Mouse (Mus musculus) cerebellum, adult 18-20 months (tissue): ENCODE results near the gene Olfr523.

Source experiments
- DNase-seq, 2 experiments: peaks; one replicate each; pipeline ENCODE4 v3.0.0; 2021

The Olfr523 gene

DNA sequence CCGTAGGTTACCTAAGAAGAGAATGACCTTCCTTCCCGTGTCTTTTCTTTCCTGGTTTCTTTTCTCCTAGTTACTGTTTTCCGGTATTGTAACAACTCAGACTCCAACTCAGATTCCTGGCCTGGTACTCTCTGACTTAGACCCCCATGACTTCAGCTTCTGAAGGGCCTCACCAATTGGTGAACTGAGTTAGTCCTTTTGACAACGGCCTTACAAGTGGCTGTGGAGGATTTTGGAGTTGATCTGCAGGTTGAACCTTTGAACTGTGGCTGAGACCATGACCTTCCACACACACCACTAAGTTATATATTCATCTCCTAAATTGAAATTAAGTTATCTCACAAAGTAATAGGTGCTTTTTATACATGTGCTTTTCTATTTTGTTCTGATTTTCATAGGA, 11.2 kb downstream of the Olfr523 start:
- no peak for DNase-seq

DNA sequence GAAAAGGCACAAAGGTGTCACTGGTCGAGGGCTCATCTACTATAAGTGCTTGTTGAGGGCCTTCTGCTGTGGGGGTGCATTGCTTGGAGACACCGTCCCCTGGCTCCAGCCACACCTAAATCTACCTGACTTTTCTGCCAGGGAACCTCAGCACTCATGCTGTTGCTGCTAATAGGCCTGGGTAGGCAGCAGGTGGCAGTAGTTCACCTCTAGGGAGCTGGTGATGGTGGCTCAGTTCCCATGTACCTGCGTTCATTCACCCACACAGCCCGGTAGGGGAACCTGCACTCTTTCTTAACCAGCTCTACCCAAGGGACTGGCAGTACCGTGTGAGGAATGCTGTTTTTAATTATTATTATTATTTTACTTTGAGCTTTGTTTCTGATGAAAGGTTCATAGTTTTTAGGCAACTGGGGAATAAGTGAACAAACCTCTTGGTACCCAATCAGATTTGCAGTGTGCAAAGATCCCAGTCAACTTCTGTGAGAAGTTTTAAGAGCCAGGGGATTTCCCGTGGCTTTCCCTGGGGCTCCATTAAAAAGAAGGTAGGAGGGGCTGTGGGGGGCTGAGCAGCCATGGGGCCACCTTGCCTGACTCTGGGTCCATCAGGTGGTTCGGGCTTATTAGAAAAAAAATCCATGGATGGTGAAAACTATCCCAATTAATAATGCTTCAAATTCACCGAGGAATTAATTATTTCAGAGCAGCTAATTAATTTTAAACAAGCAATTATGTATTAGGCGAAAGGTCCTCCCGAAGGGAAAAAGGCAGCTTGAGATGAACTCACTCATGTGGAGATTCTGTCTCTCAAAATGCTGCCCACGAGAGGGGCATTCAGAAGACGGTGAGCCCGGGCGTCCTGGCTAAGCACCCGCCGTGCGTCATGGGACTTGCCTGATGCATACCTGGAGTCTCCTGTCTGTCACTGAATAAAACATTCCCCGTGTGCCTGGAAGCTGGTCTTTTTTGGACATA, 13.9 kb downstream of the Olfr523 start:
- DNase-seq: peak in 1 of 2 experiments; percentile 8

DNA sequence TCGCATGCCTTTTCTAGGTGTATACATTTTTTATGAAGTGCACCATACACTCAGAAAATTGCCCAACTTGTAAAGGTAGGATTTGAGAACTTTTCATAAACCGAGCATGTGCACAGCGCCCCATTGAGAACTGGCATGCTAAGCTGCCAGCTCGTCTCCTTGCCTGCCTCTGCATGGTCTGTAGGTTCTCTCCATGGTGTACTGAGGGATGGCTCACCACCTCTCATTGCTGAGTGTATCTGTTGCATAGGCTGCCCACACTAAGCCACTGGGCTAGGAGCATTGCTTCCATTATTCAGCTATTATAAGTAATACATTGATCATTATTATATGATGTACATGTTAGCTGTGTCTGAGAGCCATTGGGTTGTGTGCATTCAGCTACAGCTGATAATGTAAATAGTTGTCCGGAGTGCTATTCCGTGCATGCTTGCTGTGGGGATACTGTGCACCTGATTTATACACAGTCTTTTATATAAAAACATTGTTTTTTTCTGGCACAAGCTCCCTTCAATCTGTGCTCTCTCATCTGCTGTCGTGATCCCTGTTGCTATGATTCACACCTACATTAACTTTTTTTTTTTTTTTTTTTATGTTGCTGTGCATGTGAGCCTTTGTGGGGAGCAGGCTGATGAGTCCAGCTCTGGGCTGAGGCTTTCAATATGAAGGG, 14.8 kb downstream of the Olfr523 start:
- no peak for DNase-seq

DNA sequence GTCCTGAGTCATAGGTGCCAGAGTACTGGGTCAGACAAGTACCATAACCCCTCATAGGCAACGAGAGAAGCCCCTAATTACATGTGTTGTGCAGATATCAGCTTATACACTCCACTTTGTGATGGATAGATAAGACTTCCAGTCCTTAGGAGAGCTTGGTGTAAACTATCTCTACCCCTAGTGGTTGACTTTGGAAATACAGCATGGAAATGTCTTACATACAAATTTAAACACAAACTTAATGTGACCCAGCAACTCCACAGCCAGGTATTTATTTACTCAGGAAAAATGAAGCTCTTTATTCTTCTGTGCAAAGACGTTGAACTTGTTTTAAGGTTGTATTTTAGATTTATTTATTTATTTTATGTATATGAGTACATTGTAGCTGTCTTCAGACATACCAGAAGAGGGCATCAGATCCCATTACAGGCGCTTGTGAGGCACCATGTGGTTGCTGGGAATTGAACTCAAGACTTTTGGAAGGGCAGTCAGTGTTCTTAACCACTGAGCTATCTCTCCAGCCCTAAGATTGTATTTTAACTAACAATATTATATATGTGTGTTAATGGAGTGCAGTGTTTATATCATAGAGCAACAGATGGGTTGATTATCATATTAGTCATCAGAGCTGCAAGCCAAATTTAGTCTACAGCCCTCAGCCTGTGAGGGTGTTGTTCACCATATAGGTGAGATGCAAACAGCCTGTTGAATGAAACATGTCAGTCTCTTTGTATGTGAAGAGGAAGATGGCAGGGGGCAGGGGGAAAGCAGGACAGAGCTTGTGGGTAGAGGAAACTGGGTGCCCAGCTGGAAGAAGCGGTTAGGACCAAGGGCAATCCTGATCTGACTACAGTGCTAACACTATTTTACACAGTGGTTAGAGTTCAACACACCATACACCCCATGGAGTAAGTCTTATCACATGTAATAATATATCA, 15.6 kb downstream of the Olfr523 start:
- no peak for DNase-seq

DNA sequence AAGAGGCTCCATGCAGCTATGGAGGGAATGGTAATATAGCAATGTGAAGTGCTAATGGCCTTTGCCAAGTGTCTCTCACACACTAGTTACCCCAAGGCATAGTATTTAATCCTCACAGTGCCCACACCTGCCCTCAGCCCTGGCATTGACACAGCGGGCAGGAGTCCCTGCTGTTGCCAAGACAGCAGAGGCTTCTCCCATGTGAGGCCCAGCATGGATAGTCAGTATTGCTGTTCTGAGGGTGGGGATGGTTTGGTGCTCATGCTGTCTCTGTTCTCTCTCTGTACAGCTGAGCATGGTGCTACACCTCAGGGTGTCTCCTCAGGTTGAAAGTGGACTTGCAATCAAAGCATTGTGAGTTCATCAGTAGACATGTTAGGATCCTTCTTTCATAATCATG, 17.4 kb downstream of the Olfr523 start:
- no peak for DNase-seq

DNA sequence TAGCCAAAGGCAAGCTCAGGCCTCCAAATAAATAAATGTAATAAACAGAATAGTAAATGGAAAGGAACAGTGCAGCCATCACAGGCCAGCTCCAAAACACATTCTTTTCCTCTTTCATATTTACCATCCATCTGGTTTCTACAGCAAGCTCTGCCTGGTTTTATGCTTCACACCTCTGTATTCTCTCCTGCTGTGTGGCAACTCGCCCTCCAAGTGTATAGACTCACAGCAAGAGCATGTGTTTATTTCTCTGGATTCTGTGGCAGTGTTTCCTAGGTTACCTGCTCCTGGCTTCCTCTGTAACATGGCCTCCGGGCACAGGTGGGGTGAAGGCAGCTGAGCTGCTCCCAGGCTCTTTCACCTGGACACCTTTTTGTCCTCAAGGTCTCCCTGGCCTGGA, 19.4 kb downstream of the Olfr523 start:
- DNase-seq: no peak

DNA sequence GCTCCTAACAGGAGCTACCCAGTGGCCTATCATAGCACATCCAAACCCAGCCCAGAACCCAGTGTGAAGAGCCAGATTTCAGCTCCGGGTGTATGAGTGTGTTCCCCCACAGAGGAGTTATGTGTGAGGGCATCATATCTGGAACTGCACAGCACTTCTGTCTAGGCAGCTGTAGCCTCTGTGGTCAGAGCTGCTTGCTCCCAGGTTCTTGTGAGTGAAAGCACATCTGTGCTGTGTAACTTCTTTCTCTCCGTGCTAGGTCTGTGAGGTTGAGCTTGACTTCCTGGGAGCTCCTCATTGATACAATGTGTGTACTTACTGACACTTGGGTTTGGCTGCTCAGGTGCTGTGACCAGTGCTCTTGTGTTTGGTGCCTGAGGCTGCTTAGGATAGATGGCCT, 19.8 kb downstream of the Olfr523 start:
- no peak for DNase-seq

DNA sequence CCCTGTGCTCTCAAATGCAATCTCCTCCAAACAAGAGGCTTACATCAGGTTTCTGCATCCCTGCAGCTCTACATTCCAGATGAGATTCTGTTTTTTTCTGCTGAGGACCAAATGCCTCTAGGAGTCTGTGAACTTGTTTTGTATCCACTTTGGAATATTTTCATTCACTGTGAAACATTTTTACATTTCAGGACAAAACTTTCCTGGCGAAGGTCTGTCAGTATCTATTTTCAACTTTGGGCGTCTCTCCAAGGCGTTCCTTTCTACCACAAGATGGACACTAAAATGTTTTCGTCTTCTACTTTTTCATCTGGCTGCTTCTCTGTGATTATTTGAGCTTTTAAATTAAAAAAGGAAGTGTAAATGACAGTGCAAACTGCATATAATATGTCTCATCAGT, 21.0 kb downstream of the Olfr523 start:
- DNase-seq: no peak

DNA sequence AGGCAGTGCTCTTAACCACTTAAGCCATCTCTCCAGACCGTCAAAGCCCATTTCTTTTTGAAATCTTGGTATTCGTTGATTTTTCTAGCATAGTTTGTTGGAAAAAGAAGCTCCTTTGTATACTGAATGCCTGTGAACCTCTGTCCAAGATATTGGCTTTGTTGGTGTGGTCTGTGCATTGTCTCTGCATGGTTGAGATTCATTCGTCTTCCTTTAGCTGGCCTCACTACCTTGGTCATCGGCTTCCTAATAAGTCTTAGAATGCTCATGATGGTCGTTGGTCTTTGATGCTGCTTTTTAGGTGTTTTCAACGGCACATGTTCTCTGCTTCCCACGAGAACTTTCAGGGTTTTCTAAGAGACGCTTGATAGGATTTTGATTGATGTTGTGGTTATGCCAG, 23.0 kb downstream of the Olfr523 start:
- no peak for DNase-seq

DNA sequence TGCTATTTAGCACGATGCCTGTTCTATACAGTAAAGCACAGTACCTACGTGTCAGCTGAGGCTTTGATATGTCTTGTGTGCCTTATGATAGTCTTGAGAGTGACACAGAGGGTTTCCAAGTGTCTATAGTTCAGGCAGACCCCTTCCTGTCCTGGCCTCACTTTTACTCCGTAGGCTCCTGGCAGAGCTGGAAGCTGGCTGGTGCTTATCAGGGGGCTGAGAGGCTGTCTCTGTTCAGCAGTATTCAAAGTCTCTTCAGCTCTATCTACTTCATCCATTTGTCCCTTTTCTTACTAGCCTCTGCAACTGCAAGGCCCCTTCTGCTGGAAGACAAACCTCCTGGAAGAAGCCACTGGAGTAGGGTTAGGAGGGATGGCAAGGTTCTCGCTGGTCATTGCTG, 28.1 kb downstream of the Olfr523 start:
- DNase-seq: no peak

DNA sequence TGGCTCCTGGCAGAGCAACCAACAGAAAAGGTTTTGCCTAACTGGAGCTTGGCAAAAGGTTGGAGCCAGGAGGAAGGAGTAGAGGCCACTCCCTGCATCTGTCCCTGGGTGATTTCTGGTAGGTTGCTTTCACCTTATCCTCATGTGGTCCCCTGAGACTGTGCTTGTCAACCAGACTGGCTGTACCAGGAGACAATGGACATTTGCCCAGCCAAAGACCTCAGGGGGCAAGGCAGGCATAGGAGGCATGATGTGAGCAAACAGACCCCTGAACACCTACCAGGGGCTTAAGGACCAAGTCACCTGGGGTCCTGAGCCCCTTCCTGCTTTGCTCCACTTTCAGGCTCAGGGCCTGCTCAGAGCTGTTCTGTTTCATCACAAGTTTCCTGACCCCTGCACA, 32.8 kb downstream of the Olfr523 start, which contains the start of gene Olfr524:
Olfr524 (minus strand) TSS at position 101 of the 400 bp plus-strand sequence.
- no peak for DNase-seq

DNA sequence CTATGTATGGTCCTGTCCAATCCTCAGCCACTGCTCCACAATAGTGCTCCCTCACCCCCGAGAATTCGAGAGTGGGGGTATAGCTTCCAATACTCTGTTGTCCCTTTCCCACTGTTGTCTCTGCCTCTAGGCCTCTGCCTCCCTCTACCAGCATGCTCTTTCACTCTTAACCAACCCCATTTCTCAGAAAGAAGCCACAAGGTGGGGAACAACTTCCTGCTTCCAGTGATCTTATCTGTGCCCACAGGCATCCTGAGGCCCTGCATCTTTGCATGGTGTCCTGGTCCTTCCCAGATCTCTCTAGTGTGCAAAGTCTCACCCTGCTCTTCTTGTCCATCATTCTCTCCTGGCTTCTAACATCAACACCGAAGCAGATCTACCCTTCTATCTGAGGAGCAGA, 33.9 kb downstream of the Olfr523 start:
- DNase-seq: no peak

DNA sequence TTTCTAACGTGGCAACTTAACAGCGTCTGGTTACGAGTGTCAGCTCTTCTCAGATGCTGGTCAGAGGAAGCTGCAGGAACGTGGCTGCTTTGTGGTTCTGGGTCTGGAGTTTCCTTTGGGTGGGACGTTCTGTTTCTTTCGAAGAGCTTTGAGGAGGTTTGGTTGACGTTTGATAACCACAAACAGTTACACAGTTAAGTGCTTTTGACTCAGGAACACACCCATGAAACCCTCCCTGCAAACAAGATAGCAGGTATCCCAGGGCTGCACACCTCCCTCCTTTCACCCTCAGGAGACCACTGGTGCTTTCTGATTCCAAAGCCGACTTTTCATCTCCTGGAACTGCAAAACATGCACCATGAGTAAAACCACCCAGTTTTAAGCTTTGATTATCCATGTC, 35.1 kb downstream of the Olfr523 start:
- DNase-seq: no peak

DNA sequence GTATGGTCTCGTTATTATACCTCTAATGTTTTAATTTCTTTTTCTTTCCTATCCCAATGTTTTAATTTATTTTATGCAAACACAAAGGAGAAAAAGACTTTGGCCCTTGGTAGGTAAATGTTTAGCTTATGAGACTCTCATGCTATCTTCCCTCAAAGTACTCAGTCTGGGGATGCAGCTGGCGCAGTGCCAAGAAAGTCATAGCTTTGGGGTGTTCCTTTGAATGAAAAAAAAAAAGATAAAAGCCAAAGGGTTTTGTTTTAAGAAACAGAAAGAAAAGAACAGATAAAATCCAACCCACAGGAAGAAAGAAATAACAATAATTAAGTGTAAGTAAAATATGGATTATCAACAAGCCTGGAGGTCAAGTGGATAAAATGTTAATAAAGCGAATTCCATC, 35.7 kb downstream of the Olfr523 start:
- DNase-seq: no peak

DNA sequence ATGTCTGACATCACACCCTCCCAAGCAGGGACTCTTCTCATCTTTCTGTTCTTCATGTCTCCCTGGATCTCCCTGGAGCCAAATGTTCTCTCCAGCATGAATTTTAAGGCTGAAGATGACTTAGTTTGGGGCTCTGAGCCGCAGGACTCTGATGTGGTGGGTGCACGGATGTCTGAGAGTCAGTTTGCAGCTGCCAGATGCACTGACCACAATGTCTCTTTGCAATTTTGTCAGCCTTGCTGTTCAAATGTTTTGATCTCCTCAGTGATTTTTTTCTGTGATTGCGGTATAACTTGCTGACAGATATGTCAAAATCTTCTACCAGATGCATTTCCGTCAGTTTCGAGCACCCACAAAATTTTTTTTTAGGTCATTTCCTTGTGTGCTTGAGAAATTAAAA, 40.8 kb downstream of the Olfr523 start:
- DNase-seq: no peak

DNA sequence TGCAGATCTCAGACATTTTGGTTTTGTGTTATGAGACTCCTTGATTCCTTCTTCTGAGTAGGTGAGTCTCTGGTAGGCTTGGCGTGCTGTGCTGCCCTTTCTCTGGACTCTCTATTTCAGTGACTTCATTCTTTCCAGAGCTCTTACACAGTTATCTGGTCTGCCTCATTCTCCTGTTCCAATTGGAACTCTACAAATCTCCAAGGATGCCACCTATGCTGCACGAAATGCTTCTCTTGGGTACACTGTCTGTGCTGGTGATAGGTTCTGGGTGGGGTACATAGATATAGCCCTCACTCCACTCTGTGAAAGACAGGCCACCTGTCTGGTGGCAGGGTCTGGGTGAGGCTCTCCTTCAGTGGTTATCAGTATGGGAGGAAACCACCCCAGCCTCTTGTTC, 45.0 kb downstream of the Olfr523 start, which contains the start of gene Cd163l1:
Cd163l1 (plus strand) TSS at position 301 of the 400 bp plus-strand sequence.
- no peak for DNase-seq

DNA sequence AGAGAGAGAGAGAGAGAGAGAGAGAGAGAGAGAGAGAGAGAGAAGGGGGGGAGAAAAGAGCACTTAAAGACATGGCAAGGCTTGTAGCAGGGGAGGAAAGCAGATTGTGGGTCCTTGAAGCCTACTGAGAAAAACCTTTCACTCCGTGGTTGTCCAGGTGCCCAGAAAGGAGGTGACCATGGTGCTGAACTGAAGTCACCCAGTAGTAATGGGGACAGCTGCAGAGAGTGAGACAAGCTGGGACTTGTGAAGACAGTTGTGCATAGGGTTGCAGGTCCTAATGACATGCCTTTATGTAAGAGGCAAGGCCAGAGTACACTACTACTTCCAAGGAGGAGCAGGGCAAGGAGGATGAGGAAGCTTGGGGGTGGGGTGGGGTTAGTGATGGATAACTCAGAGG, 46.3 kb downstream of the Olfr523 start:
- DNase-seq: no peak

DNA sequence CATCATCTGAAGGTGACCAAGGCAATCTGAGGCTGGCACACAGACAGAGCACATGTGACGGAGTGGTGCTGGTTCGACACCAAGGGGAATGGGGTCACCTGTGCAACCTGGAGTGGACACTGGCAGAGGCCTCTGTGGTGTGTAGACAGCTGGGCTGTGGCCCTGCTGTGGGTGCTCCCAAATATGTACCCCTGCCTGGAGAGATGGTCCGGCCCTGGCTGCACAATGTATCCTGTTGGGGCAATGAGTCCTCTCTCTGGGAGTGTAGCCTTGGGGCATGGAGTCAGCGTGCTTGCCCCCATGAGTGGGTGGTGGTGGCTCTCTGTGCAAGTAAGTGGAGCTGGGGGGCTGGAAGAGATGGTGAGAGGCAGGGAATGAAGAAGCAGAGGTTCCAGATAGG, 47.4 kb downstream of the Olfr523 start:
- no peak for DNase-seq

DNA sequence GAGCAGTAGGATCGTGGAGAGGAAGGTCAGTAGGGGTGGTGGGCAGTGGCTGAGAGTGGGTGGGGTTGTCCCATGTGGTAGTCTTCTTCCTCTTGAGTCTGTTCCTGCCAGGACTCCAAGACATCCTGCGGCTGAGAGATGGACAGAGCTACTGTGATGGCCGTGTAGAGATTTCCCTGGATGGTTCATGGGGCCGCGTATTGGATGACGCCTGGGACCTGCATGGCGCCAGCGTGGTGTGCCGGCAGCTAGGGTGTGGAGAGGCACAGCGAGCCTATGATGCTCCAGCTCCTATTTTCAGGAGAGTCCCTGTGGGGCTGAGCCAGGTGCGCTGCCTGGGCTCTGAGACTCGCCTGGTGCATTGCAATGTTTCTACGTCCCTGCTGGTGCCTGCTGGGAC, 51.2 kb downstream of the Olfr523 start:
- no peak for DNase-seq
